Mouse (Mus musculus) frontal cortex, postnatal 36 days (tissue): ENCODE measurements around the gene N4bp2l1.

Source experiments
- DNase-seq, 2 experiments: peaks; one replicate each; pipeline ENCODE4 v3.0.0; 2022; ENCODE audit warnings: low spot score in 2 of 2

Gene N4bp2l1

DNA sequence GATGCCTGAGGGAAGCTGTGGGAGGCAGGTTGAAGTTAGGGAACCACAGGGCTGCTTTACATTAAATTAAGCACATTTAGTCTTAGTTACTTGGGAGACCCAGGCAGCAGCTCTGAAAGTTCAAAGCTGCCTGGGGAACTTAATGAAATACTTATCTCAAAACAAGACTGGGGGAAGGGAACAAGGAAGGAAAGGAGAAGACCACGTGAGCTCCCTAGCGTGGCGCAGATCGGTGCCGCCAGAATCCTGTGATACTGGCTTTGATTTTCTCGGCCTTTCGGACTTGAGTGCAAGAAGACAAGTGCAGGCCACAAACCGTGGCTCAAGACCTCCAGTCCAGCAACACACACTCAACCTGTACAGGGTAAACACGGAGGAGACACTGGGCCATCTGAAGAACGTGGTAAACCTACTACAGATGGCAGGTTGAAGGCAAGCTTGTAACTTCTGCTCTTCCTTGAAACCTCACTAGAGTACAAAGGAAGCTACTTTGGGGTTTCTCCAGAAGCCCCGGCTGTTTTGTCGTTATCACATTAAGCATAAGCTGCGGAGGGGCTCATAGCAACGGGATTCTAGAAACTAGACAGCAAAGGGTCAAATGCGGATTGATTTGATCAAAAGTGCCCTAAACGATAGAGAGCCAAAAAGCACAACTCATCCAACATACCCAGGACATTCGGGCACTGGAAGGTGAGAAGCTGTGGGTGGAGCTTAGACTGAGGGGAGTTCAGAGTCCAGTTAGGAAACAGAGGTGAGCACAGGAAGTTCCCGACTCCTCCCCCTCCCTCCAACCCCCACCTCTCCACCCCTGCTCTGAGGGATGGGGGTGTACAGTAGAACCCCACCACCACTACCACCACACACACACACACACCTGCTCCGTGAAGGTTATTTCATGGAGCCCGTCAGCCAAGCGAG, 1.5 kb upstream of the N4bp2l1 start:
- no peak for DNase-seq

DNA sequence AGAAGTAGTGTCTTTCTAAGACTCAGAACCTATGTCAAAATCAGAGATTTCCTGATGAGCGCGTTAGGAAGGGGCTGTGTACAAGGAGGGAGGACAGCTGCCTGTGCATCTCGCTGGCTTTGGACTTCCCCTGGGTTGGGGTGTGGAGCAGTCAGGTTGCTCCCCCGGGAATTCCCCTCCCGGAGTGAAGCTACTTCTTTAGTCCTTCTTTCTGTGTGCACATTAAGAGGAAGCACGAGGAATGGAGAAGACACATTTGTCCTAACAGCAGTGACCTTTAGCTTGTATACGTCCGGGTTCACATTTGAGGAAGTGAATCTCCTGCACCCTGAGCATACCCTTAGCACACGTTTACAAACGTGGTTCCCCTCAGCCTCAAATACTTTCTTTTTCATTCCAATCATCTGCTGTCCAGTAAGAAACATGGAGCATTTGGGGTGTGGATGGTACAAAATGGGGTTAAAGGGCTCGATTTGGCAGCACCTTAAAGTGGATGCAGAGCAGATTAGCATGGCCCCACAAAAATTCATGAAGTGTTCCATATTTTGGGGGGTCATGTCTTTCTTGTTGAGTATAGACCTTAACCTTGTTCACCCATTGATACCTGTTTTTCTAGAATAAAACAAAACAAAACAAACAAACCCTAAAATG, 1.5 kb downstream of the N4bp2l1 start:
- no peak for DNase-seq

DNA sequence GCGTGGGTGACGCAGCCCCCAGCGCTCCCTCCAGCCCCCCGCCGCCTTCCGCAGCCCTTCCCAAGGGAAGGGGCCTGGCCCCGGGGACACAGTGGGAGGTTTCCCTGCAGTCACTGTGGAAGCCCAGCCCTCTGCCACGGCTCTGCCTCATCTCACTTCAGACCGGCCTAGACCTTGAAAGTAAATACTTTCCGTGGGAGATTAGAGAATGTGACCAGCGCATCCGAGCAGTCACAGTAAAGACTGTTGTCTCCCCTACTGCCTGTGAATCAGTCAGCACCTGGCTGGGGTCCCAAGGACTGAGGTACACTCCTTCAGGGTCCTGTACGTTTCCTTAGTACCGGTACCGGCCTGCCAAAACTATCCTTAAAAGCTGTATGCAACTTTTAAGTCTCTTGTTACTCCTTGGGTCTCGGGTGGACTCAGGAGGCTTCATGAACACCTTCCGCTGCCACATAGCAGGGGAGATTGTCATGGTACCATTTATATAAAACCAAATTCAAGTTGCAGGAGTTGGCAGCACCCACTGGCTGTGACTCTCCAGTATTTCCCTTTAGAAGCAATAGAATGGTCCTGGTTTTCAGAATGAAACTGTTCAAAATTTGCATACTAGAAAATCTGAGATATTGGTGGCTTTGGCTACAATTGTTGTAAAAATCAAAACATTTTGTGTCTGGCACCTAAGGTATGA, 2.2 kb downstream of the N4bp2l1 start:
- peak in 1 of 2 experiments; percentile 60 for DNase-seq

DNA sequence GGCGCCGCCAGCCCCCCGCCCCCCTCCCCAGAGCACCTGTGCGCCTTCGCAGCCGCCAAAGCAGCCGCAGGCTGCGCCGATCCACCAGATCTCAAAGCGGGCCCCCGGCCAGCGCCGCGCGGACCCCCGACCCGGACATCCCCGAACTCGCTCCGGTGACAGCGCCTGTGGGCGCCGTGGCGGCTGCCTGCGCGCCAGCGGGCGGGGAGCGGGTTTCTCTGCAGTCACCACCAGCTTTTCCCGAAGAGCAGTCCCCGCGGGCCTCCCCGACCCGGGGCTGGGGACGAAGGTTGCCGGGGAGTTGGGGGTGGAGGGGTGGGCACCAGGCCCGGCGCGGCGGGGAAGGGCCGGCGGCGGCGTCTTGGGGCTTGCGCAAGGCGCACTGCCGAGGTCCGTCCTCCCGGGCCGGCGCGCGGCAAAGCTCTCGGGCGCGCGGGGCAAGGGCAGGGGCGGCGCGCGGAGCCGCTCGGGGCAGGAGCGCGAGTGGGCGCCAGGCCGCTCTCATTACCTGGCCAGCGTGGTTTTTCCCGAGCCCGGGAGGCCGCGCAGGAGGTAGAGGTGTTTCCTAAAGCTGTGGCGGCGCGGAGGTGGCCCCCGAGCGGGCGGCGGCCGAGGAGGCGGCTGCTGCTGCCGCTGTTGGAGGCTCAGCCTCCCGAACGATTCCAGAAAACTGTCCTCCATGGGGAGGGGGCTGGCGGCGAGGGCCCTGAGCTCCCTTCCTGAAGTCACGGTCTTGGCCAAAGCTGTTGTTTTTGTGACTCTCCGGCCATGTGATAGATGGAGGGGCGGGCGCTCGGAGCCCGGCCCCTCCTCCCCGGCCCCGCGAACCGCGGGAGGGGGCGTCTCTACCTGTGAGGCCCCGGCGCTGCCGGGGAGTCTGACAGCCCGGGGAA, 3.0 kb downstream of the N4bp2l1 start:
- DNase-seq: peak; percentile 62 to 72

DNA sequence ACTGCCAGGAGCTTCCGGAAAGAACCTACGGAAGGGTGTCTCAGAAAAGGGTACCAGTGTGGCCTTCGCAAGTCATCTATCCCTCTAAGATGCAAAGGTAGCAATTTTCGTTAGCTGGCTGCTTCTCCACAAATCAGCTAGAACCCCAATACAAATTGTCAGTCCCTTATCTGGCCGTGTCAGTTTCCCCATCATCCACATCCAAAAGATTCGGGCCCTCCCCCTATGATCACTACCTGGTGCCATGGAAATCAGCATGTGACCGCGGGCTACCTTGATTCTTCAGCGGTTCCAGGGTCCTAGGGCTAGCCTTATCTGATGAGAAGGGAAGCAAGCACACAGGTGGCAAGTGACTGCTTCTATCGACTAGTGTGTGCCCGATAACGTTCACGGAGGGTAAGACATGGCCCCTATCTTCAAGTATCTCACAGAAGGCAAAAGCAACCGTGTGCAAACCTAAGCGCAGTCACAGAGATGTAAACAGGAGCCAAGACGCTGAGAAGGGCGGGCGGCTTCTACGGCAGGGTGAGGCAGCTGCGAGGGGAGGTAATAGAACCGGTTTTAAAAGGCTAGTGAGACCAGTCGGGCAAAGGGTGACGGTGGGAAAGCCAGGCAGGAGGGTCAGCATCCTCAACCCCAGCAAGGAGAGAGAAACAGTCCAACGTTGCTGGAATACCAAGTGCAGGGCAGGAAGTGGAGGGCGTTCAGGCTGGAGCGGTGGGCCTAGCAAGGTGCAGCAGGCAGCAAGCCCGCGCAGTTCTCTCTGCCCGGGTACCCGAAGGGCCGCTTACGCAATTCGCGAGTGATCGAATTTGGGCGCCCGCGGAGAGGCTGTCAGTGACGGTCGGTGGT, 3.9 kb downstream of the N4bp2l1 start:
- peak; percentile 57 for DNase-seq

DNA sequence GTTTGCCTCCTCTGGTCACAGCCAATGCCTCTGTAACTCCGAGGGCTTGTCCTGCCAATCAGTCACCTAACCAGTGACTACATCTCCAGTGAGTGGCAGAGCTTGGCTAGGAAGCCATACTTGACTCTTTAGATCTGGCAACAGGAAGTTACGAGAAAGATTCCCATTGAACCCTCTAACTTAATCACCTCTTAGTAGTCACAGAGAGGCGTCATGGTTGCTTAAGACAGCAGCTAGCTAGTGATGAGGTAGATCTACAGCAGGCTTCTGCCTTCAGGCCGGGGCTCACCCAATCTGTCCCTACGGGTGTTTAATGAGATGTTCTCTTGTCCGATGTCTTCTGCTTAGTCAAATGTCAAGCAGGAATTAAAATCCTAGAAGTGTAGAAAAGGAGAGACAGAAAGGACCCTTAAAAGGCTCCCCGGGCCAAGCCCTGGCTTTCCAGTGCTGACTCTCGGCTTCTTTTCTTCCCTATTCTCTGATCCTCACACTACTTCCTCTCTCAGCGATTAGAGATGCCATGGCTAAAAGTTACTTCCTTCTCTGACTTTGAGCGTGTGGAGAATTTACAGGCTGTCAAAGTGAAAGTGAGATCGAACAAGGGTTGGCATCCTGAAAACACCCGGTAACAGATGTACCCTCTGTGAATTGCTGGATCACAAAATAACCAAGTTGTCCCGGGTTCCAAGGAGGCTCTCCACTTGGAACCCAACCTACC, 4.6 kb downstream of the N4bp2l1 start:
- no peak for DNase-seq

DNA sequence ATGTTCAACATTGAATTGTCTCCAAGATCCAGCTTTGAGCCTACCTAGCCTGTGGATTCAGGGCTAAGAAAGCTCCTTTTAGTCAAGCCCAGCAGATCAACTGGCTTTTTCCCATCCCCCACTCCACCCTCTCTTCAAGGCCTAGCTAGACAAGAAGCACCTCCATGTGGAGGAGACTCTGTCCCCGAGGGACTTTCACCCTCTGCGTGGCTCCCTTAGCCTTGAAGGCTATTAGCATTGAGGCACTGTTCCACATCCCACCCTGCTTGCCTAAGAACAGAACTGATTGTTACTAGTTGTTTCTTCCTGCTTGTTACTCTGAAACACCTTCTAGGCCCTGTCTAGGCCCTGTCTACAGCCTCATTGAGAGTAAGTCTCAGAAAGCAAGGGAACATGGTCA, 7.0 kb downstream of the N4bp2l1 start:
- DNase-seq: no peak

DNA sequence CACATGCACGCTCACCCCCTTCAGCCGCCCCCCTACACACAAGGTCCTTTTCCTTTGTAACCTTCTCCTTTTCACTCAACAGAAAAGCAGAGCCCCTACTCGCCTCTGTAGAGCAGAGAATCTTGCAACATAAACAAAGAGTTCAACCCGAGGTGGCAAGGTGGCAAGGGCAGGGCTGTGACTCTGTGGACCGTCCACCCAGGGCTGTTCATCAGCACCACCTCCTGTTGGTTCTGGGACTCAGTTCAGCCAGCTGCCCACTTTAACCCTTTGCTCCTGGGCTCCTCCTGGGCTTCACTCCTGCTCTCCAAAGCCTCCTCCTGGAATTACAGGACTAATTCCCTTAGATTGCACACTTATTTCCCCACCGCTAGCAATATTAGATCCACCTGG, 12.7 kb downstream of the N4bp2l1 start:
- no peak for DNase-seq

DNA sequence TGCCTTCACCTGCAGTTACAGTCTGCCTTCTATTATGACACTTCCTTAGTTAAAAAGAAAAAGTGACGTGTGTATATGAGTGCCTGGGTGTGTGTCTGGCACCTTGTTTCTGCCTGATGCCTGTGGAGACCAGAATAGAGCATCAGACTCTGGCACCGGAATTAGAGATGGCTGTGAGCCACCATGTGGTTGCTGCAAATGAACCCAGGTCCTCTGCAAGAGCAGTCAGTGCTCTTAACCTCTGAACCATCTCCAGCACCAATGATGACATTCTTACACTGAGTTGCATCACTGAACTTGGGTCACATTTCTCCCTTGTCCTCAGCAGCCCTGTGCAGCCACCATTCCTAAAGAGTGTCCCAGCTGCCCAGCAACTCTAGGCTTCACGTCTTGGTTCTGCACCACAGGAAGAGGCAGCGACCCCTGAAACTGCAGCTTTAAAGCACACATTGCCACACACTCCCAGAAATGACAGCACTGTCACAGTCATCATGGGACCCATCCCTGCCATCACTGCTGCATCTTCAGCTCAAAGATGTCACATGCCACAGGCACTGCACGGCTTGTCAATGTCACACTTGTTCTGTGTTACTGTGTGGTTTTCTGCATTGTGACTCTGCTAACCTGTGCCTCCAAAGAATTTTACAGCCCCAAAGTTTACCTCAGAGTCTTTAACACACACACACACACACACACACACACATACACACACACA, 13.2 kb downstream of the N4bp2l1 start:
- peak; percentile 24 to 42 for DNase-seq

DNA sequence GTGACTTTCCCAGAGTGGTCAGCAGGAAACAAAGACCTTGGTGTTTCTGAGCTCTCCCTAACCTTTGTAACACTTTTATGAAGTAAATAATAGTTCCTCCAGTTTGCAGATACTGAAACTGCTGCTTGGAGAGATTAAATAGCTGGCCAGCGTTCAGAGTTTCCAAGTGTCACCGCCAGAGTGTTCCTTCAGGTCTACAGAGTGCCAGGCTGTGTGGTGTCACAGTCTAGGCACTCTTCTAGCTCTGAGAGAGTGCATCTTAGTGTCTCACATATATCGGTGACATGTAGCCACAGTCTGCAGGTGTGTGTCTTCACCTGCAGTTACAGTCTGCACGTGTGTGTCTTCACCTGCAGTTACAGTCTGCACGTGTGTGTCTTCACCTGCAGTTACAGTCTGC, 13.8 kb downstream of the N4bp2l1 start:
- DNase-seq: no peak

DNA sequence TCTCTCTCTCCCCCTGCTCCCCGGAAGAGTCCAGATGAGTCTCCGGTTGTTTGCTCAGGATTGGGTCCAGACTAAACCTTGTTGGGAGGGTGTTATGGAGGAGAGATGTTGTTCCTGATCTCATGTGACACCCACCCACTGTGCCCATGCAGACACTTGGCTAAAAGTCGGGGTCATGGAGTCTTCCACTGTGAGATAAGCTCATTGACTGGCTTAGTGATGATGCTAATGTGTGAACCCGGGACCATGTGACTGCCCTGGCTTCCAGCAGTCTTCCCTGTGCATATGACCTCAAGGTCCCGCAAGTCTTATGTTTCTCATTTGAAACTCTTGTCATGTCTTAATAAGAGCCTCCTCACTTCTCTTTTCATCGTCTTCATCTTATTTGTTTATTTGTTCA, 15.8 kb downstream of the N4bp2l1 start:
- no peak for DNase-seq

DNA sequence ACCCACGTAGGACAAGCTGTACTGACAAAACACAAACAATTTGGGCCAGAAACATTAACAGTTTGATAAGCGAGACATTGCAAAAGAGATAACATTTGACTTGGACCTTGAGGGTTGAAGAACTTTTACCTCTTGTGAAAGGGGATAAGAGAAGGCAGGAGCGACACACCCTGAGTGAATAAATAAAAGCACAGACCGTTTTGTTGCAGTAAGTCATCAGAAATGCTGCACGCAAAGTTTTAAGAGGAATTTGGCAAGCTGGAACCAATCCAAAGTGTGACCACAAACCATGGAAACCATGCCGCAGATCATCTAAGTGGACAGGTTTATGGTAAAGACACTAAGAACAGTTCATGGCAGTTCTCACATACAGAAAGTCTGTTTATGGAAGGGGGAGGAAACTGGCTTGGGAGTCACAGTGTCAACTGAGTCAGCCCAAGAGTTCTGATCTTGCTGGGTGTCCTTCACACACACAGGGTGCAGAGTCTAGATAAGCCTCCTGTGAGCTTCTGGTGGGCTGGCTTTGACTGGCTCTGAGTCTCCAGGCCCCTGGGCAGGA, 18.3 kb downstream of the N4bp2l1 start:
- no peak for DNase-seq

DNA sequence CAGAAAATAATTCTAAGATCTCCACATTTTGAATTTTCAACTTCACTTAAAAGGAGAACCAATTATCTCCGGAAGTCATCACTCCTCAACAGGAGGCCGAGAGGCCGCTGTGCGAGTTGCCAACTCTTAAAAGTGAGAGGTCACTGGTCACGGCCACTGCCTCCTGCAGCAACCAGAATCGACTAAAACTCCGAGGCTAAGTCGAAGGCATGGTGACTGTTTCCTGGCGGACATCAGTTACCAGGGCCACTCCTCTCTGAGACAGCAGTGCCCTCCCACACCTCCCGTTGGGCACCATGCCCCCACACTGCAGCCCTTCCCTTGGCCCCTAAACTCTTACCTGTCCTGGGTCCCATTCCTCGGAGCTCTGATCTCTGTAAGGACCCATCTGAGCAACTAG, 20.2 kb downstream of the N4bp2l1 start:
- no peak for DNase-seq

DNA sequence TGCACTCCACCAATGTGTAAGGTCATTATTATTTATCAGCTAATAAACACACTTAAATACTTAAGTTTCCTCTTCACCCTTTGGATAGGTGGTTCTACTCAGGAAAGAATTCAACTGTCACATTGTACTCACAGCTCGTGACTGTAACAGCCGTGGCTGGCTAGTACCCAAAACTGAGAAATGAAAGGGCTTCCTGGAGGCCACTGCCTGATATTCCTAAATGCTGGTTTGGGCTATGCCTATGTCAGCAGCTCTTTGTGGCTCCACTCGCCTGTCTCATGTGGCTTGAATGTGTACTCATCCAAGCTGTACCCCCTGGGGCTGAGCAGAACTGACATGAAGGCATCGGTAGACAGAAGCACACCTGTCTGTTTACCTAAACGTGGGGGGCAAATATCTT, 22.1 kb downstream of the N4bp2l1 start:
- no peak for DNase-seq

DNA sequence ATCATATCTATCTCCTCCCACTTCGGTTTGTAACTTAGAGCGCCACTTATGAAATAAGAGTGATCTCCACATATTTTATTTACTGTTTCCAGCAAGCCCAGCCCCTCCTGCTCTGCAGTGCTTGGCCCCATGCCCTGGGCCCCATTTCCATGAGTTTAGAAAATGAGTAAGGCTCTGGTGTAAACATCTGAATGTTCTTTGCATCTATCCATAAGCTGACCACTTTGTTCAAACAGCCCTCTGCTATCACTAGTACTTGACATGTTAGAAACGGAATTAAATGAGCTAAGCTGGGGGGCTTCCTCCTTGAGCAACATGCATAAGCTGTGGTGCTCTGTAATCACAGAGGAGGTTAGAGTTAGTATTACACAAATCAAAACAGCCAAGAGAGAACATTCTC, 22.6 kb downstream of the N4bp2l1 start:
- DNase-seq: no peak

DNA sequence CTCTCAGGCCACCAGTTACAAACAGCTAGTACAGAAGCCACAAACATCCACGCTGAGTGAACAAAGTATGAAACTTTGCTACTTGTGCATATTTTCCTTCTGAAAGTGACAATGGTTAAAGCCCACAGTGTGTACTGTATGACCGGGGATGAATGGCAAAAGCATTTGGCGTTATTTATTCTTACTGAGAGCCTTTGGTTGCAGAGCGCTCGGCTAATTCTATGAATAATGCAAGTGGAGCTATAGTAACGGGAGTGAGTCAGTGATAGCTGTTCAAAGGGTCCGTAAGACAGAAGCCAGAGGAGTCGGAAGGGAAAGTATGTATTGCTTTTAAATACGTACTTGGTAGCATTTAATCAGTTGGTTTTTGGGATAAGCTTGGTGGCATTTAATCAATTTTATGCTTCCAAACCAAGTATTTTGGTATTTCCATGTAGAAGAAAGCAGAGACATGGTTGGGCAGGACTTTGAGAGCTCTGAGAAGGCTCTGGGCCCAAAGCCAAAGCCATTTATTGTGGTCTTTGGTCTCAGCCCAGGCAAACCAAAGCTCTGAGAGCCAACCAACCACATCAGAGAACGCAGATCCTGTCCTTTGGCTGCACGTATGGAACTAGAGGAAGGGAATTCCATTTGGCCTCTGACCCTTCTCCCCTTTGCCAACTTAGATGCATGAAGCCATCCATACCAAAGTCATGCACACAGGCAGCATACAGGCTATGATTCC, 26.3 kb downstream of the N4bp2l1 start:
- DNase-seq: no peak

DNA sequence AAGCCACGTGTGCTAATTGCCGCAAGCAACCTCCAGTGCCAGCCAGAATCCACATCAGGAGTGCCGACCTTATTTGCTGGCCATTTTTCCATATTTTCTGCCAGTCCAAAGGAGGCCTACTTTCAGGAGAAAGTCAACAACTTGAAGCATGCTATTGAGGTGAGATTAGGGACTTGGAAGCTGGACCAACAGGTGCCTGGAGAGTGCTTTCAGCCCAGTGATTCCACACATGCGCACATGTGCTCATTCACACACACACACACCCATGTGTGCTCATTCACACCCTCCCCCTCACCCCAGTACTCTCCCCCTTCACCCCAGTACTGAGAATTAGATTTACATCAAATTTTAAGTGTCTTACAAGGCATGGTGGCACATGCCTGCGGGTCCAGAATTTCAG, 30.0 kb downstream of the N4bp2l1 start:
- no peak for DNase-seq

DNA sequence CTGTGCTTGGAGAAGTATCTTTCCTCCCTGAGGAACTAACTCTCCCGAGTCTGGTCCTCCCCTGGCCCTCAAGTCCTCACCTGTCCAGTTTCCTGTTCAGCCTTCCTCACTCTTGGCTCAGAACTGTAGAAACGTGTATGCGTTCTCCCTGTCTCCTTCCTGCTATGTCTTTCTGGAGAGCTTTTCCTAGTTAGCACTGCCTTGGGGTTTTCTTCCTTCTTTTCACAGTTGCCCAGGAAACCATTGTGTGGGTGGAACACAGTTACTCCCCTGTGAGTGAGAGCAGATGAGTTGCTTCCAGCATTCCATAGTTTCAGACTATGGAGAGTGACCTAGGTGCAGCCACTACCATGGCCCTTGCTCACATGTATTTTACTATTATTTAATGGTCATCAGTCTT, 30.8 kb downstream of the N4bp2l1 start:
- peak; percentile 33 to 77 for DNase-seq
